Mouse (Mus musculus): ENCODE data around the gene Parp8.

Parp8 gene

DNA sequence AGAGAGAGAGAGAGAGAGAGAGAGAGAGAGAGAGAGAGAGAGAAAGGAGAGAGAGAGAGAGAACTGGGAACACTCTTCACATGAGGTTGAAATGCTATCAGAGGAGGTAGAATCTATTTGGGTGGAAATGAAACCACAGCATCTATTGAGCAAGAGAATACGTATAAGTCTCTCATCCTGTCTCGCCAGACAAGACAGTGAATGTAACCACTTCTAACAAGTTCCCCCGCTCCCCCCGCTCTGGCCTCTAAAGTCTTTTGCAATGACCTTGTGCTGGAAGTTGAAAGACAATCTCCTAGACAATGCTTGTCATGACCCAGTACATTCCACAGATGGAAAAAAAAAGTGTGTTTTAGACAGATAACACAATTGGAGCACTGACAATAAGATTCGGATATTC is 181.4 kb downstream of the Parp8 start:
- no peak for DNase-seq (ENCODE audit: low spot score in 2 of 2)

DNA sequence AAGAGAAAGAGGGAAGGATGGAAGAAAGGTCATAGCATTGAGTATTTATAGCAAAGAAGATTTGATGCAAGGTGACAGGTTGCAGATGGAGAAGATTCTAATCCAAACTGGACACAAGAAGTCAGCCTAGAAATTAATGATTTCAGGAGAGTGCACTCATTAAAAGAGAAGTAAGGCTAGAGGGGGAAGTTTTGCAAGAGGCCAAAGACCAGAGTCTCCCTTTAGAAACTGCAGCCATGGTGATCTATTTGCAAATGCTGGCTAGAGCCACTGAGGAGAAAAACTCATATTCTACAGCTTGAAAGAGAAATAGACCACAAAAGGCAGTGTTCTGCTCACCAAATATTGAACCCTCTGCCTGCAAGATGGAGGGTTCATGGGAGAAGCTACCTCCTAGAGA is 194.4 kb downstream of the Parp8 start:
- DNase-seq (ENCODE audit: low spot score in 2 of 2): no peak

DNA sequence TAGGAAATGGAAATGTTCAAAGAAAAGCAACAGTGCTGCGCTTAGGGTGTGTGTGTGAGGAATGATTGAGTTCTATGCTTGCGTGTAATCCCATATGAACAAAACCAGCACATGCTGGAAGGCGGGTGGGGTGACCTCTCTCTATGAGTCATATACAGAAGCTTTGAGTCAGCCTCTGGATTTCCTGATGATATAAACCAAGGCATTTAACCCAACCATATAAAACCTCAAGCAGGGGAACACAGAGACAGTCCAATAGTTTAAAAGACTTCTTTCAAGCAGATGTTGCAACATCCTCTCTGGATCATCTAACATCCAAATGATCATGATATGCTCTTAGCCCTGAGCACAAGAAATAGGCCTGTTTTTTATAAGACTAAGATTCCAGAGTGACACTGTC is 196.3 kb downstream of the Parp8 start:
- no peak for DNase-seq (ENCODE audit: low spot score in 2 of 2)

DNA sequence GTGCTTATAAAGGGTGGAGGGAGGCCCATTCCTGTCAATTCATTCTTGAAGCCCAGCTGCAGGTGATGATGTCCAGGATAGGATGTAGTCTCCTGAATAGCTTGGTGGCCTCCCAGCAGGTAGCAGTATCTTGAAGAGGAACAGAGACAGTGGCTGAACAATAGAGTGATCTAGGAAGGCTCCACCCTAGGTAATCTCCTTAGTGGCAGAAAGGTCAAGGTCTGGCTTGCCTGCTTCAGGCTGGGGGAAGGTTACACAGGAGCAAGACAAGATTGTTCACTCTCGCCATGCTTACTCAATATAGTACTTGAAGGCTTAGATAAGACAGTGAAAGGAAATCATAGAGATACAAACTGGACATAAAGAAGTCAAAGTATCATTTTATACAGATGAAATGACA is 213.9 kb downstream of the Parp8 start:
- no peak for DNase-seq (ENCODE audit: low spot score in 2 of 2)
